Mouse (Mus musculus) naive thymus-derived CD4-positive, alpha-beta T cell, adult 2 months (primary cell): ENCODE measurements around the gene Paf1.

ENCODE experiments used
- DNase-seq: peaks from one replicate; pipeline ENCODE4 v3.0.0-alpha.2; 2011; ENCODE audit warnings: low read depth

Gene Paf1

GRCm38 (mm10) chr7:28370977-28371513 is 21.7 kb upstream of the Paf1 start:
- DNase-seq = no peak

- peak; percentile 58 for DNase-seq
Measured at GRCm38 (mm10) chr7:28371514-28371989, 21.2 kb upstream of the Paf1 start.

- peak; percentile 99 for DNase-seq
Measured at GRCm38 (mm10) chr7:28372251-28373108, 20.3 kb upstream of the Paf1 start, which contains the start of gene Plekhg2. Plekhg2 (minus strand) TSS chr7:28372599.

GRCm38 (mm10) chr7:28373131-28373581 is 19.6 kb upstream of the Paf1 start:
- peak; percentile 95 for DNase-seq

GRCm38 (mm10) chr7:28373891-28374495 is 18.8 kb upstream of the Paf1 start:
- DNase-seq = peak; percentile 59

- DNase-seq = peak; percentile 69
Measured at GRCm38 (mm10) chr7:28374647-28375046, 18.1 kb upstream of the Paf1 start.

- DNase-seq = peak; percentile 95
Measured at GRCm38 (mm10) chr7:28375176-28375921, 17.4 kb upstream of the Paf1 start.

- peak; percentile 87 for DNase-seq
Measured at GRCm38 (mm10) chr7:28376011-28376771, 16.6 kb upstream of the Paf1 start.

- peak; percentile 73 for DNase-seq
Measured at GRCm38 (mm10) chr7:28377190-28378065, 15.3 kb upstream of the Paf1 start.

GRCm38 (mm10) chr7:28378066-28378690 is 14.6 kb upstream of the Paf1 start:
- peak; percentile 75 for DNase-seq

- DNase-seq = peak; percentile 97
Measured at GRCm38 (mm10) chr7:28378769-28379651, 13.7 kb upstream of the Paf1 start.

GRCm38 (mm10) chr7:28380237-28381016 is 12.3 kb upstream of the Paf1 start, which contains the start of gene Zfp36:
Zfp36 (minus strand) TSS chr7:28380253.
- no peak for DNase-seq

- DNase-seq = peak; percentile 96
Measured at GRCm38 (mm10) chr7:28381017-28381790, 11.5 kb upstream of the Paf1 start.

GRCm38 (mm10) chr7:28381938-28382337 is 10.8 kb upstream of the Paf1 start:
- DNase-seq = peak; percentile 96

- peak; percentile 90 for DNase-seq
Measured at GRCm38 (mm10) chr7:28382347-28382951, 10.3 kb upstream of the Paf1 start.

- peak; percentile 88 for DNase-seq
Measured at GRCm38 (mm10) chr7:28382981-28383396, 9.8 kb upstream of the Paf1 start.

GRCm38 (mm10) chr7:28383606-28384005 is 9.1 kb upstream of the Paf1 start:
- no peak for DNase-seq
